Comparison of ENCODE assay signal across 8 mouse cellular contexts in genomic region chr19:24280601-24281228, GRCm38 (mm10). TPM values are rescaled to one million over a fixed set of nuclear protein-coding genes. Genes with fewer than 3 reads are reported as not detected.
DNase-seq lines count a peak whose midpoint lies in the region; ATAC-seq lines count a peak whose summit lies in the region.

Gene Fxn (minus strand): TSS chr19:24280605.

- ATAC-seq in kidney, embryonic 15.5 days (replicated peaks; ENCODE audit: low FRiP score), result peak; percentile 94
- ATAC-seq in neural tube, embryonic 13.5 days (ENCODE audit: low read depth), result peak; percentile 95

- H3K36me3 ChIP-seq in kidney, embryonic 15.5 days, result peaks cover 13% of the 10 kb centered on the region
- peaks cover 30% of the 10 kb centered on the region for H3K36me3 ChIP-seq in erythroblast, embryonic 14.5 days (ENCODE audit: control insufficient read depth)
- H3K36me3 ChIP-seq in neural tube, embryonic 13.5 days, result no peaks in the 10 kb centered on the region

- peak within 1 kb of the TSS; percentile 95 for H3K27ac ChIP-seq in kidney, embryonic 15.5 days
- peak within 1 kb of the TSS; percentile 90 for H3K27ac ChIP-seq in neural tube, embryonic 13.5 days (replicated peaks)

- DNase-seq in kidney, postnatal 36 days, result no peak
- no peak for DNase-seq in adrenal gland, adult 8-10 months
- DNase-seq in heart, postnatal 25 days (ENCODE audit: low spot score), result no peak
- DNase-seq in liver, result peak; percentile 87
- no peak for DNase-seq in Muller cell, postnatal 12 days (ENCODE audit: inconsistent ontology term)

- H3K9me3 ChIP-seq in kidney, embryonic 15.5 days (replicated peaks), result no peaks in the 10 kb centered on the region
- peaks cover 6% of the 10 kb centered on the region for H3K9me3 ChIP-seq in erythroblast, embryonic 14.5 days (ENCODE audit: control insufficient read depth, low read length)
- no peaks in the 10 kb centered on the region for H3K9me3 ChIP-seq in neural tube, embryonic 13.5 days

- peak within 1 kb of the TSS; percentile 74 for H3K9ac ChIP-seq in kidney, embryonic 15.5 days
- peak within 1 kb of the TSS; percentile 73 for H3K9ac ChIP-seq in neural tube, embryonic 13.5 days

- H3K27me3 ChIP-seq in kidney, embryonic 15.5 days, result no peaks in the 10 kb centered on the region
- no peaks in the 10 kb centered on the region for H3K27me3 ChIP-seq in erythroblast, embryonic 14.5 days (ENCODE audit: control insufficient read depth)
- no peaks in the 10 kb centered on the region for H3K27me3 ChIP-seq in neural tube, embryonic 13.5 days

- peak within 1 kb of the TSS; percentile 79 for H3K4me3 ChIP-seq in kidney, embryonic 15.5 days (replicated peaks)
- H3K4me3 ChIP-seq in erythroblast, embryonic 14.5 days (replicated peaks), result peak within 1 kb of the TSS; percentile 83
- H3K4me3 ChIP-seq in neural tube, embryonic 13.5 days, result peak within 1 kb of the TSS; percentile 66

- intact Hi-C loops in heart, postnatal 25 days (cut with DNase I), result loop anchor here (5.0 to 10.0 kb wide), 2 partner anchors 584 to 593 kb away; partner anchors contain the start of genes Pgm5 and Ptar1

- peak within 1 kb of the TSS; percentile 90 for H3K4me2 ChIP-seq in kidney, embryonic 15.5 days
- peak within 1 kb of the TSS; percentile 83 for H3K4me2 ChIP-seq in neural tube, embryonic 13.5 days

- WGBS in kidney, embryonic 15.5 days, result 2% methylated on average over 19 of the region's 22 CpGs
- WGBS in neural tube, embryonic 13.5 days, result under 1% methylated on average over 14 of the region's 22 CpGs

- peaks cover 13% of the 10 kb centered on the region for H3K4me1 ChIP-seq in kidney, embryonic 15.5 days
- H3K4me1 ChIP-seq in erythroblast, embryonic 14.5 days (ENCODE audit: control insufficient read depth), result peaks cover 65% of the 10 kb centered on the region
- H3K4me1 ChIP-seq in neural tube, embryonic 13.5 days (replicated peaks), result peaks cover 12% of the 10 kb centered on the region

RNA-seq across cellular contexts. Expression of gene Fxn, which starts in this region (rescaled TPM):
- 58.4 and 60.8 TPM in 2 replicates for polyA plus RNA-seq in kidney, embryonic 15.5 days (2015; fragmentation: Nextera tagmentation; extraction: Ambion mirVana)
- 10 to 100 TPM; 10.7 to 13.5 (median 11.6) TPM for total RNA-seq in adrenal gland, adult 8-10 months (2022)
- polyA plus RNA-seq in erythroblast, embryonic 14.5 days (2012), result 17.1 and 17.5 TPM in 2 replicates
- 10 to 100 TPM; 27.7 to 28.9 TPM for total RNA-seq in heart, postnatal 25 days (2021)
- polyA plus RNA-seq in neural tube, embryonic 13.5 days (2015; fragmentation: Nextera tagmentation; extraction: Ambion mirVana), result 36.2 and 37.2 TPM in 2 replicates
